Mouse (Mus musculus) frontal cortex, postnatal 10 days (tissue): Measurements from ENCODE around the gene Cfap45.

Experiments used
- DNase-seq, 2 experiments: peaks; one replicate each; pipeline ENCODE4 v3.0.0; 2022; ENCODE audit warnings: low spot score in 2 of 2, mixed read lengths in 1 of 2

Cfap45 gene

DNA sequence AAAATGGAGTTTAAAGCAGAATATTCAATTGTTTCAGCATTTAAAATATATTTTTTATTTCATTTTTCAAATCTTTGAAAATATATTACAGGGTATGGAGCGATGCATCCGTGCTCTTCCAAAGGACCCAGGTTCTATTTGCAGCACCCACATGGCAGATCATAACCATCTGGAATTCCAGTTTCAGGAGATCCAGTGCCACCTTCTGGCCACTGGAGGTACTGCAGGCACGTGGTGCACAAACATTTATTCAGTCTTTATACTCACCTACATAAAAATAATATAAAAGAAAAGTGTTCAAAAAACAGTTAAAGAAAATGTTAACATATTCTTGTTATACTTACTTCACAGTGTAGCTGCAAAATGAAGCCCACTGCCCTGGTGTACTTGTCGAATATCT, 2.6 kb upstream of the Cfap45 start:
- no peak for DNase-seq

DNA sequence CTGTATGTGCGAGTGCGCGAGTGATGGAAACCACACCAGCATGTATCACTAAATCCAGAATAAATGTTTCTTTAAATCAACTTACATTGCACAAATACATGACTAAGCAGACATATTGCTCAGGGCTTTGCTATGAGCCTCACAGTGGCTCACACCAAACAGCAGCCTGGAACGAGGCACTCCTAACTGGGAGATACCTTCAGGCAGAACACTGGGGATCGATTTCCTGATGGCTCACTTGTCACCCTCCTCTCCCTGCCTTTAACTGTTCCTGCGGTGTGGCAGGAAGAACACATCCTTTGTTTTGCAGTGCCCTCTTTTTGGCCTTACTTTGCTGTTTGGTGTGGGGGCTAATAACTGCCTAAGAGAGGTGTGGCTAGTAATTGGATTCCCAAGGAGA, 957 bp upstream of the Cfap45 start:
- DNase-seq: no peak

DNA sequence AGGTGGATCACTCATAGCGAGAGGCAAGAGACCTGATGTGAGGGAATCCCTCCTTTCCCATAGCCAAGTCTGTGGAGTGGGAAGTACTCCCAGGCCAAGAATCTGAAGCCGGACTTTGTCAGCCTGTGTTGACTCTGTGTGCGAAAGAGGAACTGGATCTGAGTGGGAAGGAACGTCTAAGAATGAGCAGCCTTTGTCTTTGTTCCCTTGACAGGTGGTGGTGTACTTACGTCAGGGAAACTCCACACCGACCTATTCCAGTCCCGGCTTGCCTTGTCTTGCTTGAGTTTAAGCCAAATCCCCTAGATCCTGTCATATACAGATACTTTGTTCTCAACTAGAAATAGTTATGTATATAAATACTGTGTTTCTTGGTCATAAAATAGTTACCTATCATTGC, 1.9 kb downstream of the Cfap45 start:
- no peak for DNase-seq

DNA sequence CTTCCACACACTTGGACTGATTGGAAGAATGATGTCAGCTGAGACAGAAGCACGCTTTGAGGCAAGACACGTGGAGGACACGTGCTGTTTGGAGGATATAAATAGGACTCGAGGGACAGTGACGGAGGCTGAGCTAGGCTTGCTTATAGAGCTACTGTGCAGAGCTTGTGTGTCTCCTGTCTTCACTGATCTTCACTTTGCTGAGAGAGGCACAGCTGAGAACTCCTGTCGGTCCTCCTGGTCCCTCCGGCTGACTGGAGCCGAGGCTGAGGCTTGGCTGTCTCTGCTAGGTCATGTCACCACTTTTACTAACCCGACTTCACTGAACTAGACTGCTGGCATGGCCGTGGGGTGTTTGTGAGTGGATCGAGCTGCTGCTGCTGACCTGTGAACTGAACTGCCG, 3.1 kb downstream of the Cfap45 start:
- DNase-seq: no peak

DNA sequence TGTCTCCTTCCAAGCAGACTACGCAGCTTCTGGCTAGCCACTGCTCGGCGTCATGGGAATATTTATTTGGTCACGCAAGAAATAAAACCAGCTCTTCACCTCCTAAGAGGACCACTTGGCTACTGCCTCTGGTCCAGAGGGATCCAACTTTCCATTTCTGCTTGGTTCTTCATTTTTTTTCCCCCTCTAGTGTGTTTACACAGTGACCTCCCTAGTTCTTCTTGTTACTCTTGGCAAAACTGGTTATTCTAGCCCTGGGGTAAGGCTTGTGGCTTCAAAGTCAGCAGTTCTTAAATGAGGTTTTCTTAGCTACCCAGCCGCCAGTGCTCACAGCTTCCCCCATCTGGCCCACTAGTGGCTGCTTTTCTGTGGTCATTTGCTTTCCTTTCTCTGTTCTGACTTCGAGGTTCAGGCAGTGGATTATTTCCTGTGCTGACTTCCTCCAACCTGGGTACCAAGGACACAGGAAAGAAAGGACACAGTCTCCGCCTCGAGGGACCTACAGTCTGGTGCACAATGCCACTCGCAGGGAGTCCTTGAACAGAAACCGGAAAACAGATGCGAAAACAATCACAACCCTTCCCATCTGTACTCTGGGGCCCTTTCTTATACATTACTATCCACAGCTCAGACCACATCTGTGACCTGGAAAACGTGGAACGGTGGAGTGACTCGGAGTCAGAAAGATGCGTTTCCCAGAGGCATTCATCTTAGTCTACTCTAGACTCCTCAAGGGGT, 4.6 kb downstream of the Cfap45 start:
- no peak for DNase-seq

DNA sequence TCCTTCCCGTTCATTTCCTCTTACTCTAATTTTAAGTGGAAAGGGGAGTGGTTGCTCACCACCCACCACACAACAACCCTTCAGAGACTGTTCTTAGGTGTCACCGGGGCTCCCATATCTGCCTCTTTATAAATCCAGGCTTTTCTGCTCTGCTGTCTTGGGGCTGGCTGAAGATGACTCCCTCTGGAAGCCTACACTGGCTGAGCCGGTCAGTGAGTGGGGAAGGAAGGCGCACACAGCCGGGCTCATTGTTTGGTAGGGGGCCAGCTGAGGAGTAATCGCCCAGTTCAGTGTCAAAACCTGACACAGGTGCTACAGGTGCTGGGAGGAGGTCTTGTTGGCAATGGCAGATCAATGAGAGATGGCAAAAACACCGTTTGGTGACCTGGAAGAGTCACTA, 5.4 kb downstream of the Cfap45 start:
- DNase-seq: no peak

DNA sequence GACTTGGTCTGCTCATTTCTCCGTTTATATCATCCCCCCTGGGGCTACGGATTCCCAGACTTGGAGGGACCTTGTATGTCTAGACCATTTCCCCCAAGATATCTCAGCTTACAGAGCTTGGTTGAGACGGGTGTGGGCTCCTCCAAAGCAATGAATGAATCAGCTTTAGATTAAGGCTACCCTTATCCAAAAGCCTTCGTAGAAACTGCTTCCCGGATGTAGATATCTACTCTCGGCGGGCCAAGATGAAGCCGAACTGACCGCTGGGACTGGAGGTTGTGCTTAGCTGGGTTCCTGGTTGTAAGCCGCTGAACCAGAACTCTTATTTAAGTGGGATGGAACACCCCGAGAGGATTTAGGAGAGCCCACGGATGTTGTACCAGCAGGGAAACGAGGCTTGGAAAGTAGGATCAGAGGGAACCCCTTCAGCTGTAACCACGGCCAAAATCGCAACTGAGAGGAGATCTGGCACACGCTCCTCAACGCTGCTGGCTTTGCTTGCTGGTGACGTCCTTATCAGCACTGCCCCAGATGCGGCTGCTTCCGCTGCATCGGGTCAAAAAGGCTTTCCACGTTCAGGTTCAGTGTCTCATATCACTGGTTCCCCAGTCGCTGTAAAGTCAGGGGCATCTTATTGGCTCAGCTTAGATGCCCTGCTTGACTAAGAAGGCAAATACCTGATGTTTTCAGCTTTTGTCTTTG, 5.9 kb downstream of the Cfap45 start:
- no peak for DNase-seq

DNA sequence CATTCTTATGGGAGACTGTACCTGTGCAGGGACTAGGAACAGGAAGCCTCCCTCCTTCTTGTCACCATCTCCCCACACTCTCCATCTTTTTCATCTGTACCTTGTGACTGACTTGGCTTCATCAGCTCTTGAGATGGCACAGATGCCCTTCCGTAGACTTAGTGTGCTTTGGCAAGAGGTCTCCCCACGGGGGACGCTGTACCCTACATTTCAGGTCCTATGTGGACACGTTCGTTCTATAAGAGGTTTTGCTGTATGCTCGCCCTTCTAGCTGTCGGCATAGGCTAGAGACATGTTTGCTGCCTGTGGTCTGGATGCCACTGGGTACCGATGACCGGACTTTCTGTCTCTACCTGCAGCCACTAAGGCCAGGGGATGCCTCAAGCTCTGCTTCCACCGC, 6.8 kb downstream of the Cfap45 start:
- DNase-seq: no peak

DNA sequence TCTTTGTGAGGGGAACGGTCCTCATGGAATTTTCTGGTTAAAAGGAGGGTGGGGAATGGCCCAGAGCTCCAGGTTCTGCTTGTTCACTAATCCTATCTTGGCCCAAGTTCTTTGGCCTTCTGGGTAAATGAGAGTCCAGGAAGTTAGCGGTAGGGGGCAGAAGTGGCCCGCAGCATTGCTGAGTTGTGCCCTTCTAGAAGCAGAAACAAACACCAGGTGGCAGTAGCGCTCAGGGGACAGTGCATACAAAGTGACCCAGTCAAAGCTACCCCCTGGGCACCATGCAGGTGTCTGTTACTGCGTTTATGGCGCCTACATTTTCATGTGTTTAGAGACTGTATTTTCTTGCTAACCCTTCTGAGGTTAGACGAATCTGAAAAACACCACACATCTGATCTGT, 8.1 kb downstream of the Cfap45 start:
- peak; percentile 63 to 84 for DNase-seq

DNA sequence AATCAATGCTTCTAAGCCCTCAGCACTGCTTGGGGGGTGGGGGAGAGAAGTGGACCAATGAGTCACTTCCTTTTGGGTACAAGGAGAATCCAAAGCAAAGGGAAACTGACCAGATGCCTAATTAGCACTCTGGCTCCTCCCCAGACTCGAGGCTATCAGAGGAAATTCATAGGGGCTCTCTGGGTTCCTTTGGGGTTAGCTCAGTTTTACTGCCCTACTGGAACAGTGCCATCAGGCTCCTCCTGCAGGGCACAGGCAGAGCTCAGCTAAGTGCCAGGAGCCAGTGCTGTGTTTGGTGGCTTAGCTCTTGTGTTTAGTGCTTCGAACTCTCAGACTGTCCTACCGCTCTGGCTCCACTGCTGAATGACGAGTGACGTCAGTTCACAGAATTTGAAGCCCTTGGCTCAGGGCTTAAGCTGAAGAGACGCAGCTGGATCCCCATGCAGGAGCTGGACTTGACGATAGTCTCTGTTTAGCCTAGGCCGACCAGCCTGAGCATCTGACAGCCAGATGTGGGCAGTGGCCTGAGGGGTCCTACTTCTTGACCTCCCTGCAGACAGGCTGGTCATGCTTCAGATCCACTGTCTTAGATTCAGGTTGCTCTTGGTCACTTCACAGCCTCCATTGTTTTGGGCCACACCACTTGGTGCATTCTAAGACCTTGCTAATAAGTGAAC, 10.1 kb downstream of the Cfap45 start:
- DNase-seq: no peak

DNA sequence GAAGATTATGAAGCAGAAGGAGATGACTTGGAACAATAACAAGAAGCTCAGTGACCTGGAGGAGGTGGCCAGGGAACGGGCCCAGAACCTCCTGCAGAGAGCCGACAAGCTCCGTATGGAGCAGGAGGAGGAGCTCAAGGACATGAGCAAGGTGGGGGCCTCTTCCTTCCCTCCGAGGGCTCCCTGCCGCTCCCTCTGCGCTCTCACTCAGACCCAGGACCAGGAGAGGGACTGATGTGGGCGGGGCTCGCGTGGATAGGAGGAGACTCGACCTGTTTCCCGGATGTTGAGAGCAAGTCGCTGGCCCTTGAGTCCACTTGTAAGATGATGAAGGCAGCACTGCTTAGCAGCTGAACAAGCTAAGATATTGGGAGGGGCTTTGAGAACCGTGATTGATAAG, 11.9 kb downstream of the Cfap45 start:
- no peak for DNase-seq

DNA sequence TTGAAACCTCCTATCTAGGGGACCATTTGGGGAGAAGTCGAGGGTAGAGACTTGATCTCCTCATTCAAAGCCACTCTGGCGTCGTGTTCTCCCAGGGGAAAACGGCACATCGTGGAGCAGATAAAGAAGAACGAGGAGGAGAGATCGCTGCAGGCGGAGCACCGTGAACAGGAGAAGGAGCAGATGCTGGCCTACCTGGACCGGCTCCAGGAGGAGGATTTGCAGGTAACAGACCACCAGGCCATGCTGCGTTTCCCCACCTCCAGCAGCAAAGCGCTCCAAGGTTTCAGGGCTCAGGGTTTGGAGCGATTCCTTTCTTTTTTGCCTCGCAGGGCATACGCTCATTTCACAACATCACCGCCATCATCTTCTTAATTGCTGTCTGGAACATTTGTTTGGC, 14.5 kb downstream of the Cfap45 start:
- DNase-seq: no peak

DNA sequence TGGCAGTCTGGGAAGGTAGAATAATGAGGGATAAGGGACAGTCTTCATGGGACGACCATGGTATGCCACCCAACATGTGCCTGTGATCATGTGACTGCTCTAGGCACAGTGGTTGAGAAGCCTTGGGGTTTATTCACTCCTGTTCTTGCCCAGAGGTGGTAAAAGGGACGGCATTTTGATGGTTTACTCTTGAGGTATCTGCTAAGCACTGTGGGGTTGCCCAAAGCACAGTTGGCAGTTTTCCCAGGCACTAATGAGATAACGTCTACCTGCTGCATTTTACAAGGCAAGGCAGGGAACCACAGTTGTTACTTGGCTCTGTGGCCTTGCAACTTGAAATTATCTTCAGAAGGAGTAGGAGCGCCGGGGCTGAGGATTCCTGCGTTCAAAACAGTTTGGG, 19.2 kb downstream of the Cfap45 start:
- no peak for DNase-seq

DNA sequence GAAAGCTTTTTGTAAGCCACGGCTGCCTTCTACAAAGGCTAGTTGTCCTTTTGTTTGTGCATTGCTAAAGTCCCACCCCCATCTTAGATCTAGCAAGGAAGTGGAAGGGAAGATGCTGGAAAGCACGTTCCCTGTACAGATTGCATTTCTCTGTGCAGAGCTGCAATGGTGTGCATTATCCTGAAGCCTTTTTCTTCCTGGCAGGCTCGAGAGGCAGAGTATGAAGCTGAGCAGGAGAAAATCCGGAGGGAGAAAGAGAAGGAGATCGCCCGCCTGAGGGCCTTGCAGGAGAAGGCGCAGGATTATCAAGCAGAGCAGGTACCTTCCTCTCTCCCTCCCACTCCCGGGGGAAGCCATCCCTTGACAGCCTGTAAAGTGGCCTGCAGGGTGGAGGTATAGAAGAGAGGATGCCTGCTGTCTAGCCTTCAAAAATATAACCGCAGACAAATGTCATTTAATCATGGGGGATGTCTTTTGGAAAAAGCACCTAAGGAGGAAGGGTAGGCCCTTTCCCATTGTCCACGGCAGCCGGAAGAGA, 19.8 kb downstream of the Cfap45 start:
- DNase-seq: no peak

DNA sequence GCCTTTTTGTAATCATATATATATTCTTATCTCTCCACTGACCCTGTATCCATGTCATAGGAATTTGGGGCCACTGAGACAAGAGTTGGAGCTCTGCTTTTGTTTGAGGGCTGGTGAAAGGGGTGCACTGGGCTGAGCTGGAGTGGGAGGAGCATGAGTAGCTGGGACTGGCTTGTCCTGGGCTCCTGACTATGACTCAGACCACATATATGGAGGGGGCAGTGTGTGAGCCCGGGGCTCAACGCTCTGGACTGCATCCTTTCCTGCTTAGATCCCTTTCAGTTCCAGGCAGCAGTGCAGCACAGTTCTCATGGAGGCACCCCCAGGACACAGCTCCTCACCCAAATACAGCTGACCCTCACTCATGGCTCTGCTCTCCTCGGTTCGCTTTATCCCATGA, 25.5 kb downstream of the Cfap45 start:
- no peak for DNase-seq

DNA sequence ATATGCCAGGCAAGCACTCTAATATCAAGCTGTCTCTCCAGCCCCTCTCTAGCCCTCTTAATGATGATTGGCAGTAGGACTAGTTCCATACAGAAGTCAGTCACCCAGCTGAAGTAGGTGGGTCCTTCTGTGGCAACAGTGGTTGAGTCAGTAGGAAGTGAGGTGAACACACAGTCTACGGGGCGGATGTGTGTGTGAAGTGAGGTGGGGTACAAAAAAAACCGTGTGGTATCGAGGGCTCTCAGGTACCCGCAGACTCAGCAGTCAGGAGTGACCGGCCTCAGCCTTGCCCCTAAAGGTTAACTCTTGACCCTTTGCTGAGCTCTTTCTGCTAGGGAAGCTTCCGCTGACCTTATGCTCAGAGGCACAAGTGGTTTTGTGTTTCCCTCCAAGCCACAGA, 27.9 kb downstream of the Cfap45 start:
- no peak for DNase-seq

DNA sequence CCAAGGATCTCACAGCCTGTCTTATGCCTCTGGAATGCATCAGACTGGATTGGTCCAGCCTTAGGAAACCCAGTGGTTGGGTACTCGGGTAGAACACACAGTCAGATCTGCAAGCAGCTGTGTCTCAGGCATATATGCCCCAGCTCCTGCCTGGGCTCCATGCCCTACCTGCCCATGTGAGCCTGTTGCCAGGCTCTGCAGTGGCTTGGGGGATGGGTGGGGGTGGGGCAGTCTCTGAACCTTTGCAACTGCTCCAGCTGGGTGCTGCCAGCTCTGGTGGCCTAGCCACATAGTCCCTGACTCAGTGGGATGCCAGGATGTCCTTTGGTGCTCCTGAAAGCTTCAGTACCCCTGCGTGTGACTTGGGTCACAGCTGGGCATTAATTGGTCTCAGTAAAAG, 28.7 kb downstream of the Cfap45 start:
- no peak for DNase-seq

DNA sequence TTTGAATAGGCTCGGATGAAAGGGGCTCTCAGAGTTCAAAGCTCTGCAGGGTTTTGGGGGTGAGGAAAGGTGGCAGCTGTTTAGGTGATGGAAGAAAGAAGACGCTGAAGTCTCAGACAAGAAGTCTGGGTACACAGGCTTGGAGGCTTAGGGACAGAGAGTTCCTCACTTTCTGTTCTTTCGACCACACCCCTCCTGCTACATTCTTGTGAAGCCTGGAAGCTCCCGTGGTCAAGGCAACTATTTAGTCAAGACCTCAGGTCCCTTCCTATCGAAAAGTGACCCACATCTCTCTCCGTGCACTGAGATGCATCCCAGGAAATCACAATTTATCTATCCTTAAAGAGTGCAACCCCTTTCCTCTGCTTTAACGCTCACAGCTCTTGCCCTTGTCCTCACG, 29.1 kb downstream of the Cfap45 start:
- no peak for DNase-seq

DNA sequence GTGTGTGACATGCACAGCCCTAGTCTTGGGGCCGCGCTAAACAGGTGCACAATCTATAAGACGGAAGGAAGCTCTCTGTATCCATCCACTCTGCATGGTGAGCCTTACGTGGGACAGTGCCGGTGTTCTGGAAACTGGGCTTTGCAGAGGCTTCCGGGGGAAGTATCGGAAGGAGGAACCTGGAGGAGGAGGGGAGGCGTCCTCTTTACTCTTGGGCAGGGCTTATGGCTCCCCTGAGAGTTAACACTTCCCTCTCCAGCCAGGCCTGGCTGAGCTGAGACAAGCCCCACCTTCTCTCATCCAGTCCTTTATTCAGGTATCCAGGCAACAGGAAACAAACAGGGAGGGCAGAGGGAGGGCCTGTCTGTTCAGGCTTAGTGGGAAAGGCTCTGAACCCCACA, 29.9 kb downstream of the Cfap45 start:
- peak in 1 of 2 experiments; percentile 27 for DNase-seq

DNA sequence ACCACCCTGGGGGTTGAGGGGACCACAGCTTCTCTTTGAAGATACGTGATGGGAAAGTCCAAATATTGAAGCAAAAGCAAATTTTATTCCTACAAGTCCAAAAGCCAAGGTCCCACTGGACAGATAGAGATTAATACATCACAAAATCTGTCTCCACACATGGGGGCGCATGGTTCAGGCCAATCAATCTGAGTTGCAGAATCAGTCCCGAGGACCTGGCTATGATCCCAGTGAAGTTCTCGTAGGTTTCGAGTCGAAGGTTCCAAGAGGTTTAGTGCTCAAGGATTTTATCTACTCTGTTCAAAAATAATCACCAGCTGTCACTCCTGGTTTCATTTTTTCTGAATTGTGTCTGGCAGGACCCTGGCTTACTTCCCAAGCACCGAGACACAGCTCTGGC, 30.4 kb downstream of the Cfap45 start:
- DNase-seq: no peak

DNA sequence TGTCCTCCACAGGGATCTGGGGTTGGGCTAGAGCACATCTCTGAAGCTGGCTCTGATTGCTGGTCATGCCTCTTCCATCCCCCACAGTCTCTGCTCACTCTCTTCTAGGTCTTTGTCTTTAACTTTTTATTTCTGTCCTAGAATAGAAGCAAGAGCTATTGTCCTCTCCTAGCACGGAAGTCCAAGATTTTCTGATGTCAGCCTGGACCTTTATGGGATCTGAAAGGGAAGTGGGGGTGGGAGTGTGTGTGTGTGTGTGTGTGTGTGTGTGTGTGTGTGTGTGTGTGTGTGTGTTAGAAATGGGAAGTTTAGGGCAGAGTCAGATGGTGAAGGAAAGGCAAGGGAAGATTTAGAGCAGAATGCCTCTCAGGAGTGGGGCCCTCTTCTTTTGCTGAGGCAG, 32.0 kb downstream of the Cfap45 start:
- DNase-seq: no peak

DNA sequence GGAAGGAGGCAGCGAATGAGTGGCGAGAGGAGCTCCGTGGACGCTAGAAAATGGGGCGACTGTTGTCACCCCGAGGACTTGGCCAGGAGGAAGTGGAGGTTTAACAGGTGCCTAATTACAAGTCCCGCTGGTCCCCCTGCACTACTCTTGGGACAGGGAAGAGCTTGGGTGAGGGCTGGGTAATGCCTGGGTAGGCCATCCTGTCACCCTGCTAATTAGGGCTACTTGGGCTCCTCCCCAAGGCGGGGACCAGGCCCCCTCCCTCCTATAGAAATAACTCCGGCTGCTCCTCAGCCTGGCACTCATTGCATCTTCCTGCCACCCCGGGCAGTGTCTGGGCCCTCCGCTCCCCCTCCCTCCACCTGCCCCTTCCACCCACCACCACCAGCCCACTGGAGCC, 35.0 kb downstream of the Cfap45 start, which contains the start of gene Vsig8:
Gene Vsig8, plus strand, starts transcription at position 301 of the 400 bp plus-strand sequence.
- no peak for DNase-seq
